Mouse (Mus musculus) fat pad, adult 2 months (tissue): ENCODE measurements around the gene Tacc3.

Experiments
- DNase-seq: peaks from one replicate; pipeline ENCODE4 v3.0.0-alpha.2; 2011; ENCODE audit warnings: low read depth, low spot score; ENCODE audit errors: extremely low read depth

Tacc3 gene

DNA sequence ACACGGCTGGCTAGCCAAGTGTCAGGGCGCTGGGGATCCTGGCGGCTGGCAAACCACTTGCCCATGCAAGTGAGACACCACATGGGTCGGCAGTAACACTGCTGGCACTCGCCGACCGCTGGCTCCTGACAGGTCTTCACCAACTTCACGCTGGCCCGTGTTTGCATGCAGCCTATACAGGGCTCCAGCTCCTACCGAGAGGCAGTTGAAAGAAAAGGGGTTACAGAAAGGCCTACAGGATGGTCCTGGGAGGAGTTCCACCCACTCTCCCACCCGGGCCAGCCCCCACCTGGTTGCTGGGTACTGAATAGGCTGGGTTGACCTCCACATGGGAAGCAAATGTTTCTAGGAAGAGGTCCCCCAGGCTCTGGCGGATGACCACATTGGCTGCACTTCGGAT lies 3.5 kb upstream of the Tacc3 start:
- no peak for DNase-seq

DNA sequence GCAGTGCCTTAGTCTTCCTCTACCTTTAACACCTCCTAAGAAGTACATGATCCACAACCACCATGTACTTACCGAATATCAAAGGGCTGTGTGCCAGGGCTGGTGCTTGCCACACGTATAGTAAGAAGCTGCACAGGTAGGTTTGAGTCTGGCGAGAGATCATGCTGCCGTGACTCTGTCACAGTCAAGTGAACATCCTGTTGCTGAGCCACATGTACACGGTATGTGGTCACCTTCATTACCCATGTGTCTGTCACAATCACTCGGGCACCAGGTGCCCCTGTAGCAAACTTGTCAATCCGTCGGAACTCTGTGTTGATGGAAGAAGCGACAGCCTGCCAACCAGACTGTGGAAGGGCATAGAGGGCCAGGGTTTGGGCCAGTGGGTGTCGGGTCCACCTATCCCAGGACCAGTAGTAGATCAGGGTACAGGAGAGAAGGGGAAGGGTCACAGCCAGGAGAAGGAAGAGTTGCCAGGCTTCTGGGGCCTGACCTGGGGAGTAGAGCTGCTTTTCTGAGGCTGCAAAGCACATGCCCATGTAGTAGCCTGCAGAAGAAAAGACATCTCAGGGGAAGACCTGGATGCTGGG lies 2.6 kb upstream of the Tacc3 start:
- DNase-seq: no peak

DNA sequence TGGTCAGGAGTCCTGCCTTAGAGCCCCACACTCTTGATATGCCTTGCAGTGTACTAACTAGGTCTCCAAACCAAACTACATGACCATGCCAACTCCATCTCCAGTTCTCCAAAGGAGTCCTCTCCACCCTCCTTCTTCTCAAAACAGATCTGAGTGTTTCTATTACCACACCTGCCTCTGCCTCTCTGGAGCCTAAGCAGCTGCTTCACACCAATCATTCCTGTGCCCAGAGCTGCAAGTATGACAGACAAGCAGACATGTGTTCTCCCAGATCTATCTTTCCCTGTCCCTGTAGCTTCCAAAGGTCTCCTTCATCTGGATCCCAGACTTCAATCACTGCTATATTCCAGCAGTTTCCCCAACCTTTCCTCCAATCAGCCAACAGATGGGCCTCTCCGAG lies 1.2 kb upstream of the Tacc3 start:
- no peak for DNase-seq

- DNase-seq: no peak
Measured at GRCm38 (mm10) chr5:33657251-33657786, 609 bp upstream of the Tacc3 start.

DNA sequence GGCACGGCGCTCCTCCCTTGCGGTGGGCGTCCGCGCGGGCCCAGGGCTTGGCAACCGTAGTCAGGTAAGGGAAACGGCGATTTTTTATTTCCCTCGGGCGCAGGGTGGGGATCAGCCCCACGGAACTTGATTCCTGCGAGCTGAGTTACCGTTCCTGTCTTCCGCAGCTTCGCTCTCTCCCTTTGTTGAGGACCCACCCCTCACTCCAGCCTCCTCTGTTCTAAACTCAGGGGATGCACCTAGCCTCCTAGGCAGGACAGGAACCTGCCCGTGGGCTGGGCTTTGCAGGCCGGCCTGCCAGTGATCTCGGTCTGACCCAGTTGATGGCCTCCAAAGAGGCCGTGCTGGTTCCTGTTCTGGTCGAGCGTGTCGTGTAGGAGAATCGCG lies 729 bp downstream of the Tacc3 start:
- no peak for DNase-seq

- no peak for DNase-seq
Measured at GRCm38 (mm10) chr5:33668223-33668622, 10.3 kb downstream of the Tacc3 start.

GRCm38 (mm10) chr5:33671659-33672058 lies 13.7 kb downstream of the Tacc3 start:
- DNase-seq: no peak

DNA sequence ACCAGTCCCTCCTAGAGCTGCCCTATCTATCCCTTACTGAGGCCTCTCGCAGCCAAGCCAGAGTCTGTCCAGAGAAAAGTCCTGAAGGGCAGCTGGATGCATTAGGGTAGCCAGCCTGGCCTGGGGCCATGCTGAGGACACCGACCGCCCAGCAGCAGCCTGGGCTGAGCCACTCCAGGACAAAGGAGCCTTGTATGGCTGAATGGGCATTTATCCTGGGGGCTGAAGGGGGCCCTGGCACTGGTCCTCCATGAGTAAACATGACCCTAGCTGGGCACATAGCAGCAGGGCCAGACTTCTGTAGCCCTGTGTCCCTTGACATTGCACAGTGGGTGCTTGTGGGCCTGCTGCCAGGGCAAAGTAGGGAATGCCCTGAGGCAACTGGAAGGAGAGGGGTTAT lies 16.5 kb downstream of the Tacc3 start:
- no peak for DNase-seq

- no peak for DNase-seq
Measured at GRCm38 (mm10) chr5:33675964-33676363, 18.0 kb downstream of the Tacc3 start.

GRCm38 (mm10) chr5:33678244-33678643 lies 20.3 kb downstream of the Tacc3 start:
- no peak for DNase-seq

- no peak for DNase-seq
Measured at GRCm38 (mm10) chr5:33681044-33681443, 23.1 kb downstream of the Tacc3 start.

DNA sequence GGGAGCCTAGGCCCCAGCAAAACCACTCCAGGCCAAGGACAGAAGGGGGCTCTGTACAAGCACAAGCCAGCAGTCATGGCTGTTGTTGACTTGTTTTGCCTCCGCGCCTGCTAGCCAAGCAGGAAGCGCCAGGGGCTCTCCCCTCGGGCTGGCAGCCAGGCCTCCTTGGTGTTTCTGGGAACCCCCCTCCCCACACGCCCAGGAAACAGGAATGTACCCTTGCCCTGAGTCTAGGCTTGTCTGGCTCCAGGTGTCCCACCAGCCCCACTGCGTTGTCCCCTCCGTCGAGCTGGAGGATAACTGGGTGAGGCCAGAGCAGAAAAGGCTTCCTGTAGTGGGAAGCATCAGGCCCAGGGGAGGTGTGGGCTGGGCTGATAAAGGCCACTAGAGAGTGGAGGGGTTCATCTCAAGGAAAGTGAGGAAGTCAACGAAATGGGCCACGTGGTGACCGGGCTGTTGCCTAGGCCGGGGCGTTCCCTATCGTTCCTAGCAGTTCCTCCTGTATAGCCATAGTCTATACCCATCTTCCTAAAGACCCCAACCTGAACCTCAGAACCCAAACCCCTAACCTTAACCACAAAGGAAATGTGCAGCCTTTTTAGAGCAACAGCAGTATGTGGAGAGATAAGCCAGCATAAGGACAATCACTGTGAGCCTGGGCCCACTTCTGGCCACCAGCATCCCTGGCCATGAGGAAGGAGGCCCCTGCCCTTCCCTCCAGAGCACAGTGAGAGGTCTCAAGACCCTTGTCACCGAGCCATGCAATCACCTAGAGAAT lies 23.9 kb downstream of the Tacc3 start:
- DNase-seq: no peak

GRCm38 (mm10) chr5:33682963-33683362 lies 25.0 kb downstream of the Tacc3 start:
- DNase-seq: no peak

DNA sequence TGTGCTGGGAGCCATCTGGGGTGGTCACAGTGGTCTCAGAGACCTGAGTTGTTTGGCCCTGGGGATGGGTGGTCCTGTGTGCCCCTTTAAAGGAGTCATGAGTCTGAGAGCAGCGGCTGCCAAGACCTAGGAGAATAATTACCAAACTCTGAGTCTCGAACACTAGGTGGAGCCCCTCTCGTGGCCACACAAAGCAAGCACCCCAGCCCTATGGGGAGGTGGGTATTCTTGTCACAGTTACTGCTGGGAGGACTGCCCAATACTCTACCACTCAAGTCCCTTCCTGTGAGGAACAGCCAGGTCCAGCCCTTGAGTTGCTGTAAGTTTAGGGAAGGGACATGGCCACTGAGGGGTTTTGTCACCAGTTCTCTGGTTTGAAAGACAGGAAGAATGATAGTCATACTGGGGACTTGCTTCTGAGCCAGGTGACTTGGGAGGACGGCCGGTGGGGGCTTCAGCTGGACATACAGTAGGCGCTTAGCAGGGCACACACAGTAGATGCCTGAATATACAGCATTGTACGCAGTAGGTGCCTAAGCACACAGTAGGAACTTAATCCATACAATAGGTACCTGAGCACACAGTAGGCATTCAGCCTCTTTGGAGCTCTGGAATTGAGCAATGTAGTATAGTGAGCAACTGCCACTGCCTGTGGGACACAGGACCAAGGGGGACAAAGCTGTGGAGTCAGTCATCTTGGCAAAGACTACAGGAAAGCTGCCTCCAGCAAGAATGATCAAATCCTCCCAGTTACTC lies 26.1 kb downstream of the Tacc3 start:
- DNase-seq: no peak

- DNase-seq: no peak
Measured at GRCm38 (mm10) chr5:33684932-33685331, 27.0 kb downstream of the Tacc3 start.

GRCm38 (mm10) chr5:33687142-33687541 lies 29.2 kb downstream of the Tacc3 start:
- DNase-seq: no peak

- DNase-seq: no peak
Measured at GRCm38 (mm10) chr5:33688278-33689220, 30.6 kb downstream of the Tacc3 start.

- no peak for DNase-seq
Measured at GRCm38 (mm10) chr5:33689221-33689844, 31.4 kb downstream of the Tacc3 start.

DNA sequence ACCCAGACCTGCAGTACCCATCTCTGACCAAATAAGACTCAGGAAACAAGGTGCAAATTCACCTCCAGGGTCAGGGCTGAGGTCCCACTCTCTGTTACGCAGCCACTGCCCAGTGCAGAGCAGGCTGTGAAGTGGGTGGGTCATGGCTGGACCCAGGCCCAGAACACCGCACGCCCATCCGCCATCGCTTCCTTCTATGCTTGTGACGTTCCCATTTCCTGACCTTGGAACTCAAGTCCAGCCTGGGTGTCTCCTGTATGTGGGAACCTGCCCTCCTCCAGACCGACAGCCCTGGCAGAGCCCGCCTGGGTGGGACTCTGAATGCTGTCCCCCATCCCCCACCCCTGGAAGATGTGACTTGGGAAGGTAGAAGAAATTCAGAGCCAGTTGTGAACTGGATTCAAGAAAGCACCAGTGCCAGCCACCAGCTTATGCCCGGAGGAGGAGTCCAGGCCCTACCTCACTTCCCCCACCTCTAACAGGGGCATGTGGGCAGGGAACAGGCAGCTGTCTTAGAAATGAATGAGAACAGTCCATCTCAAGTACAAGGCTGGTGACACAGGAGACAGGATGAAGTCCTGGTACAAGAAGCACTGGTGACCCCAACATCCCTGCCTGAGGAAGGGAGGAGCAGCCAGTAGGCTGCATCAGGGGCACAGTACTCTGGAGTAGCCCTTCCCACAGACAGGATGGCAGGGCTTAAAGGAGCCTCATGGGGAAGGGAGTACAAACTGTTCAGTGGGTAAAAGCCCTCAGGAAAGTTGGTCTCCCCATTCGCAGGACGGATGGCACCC lies 32.1 kb downstream of the Tacc3 start:
- no peak for DNase-seq
